Mouse (Mus musculus): ENCODE results near the gene Itgb6. TPM values are rescaled to one million over a fixed set of nuclear protein-coding genes. Genes with fewer than 3 reads are reported as not detected.

The Itgb6 gene
- polyA plus RNA-seq, 1 experiment from 2014 or later: 10.0 TPM

DNA sequence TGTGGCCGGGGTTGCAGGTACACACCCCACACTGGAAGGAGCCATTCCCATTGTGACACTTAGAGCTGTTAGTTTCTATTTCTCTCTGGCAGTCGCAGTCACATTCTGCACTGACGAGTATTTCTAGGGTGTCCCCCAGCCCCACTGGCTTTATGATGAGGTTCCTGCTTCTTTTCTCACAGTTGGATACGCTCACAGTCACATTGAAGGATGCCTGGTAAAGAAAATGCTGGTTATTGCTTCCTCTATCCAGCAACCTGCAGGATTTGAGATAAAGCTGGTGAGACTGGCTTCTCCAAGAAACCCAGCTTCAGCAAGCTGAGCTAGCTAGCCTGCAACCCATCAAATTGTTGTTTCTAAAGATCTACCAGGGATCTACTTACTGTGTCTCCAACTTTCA lies 94.5 kb downstream of the Itgb6 start:
- no peak overlapping the region for H3K27ac ChIP-seq (ENCODE audit: low read length)
- H3K27me3 ChIP-seq (ENCODE audit: control insufficient read depth, insufficient read depth, low read depth, low read length): no peaks in the 10 kb centered on the region
- H3K4me2 ChIP-seq (ENCODE audit: low read depth, low read length): no peak overlapping the region
- no peaks in the 10 kb centered on the region for H3K36me3 ChIP-seq (ENCODE audit: control insufficient read depth, insufficient read depth, low read length)
- no peak overlapping the region for H3K9ac ChIP-seq (ENCODE audit: low read length)
- 79% methylated on average over 4 of the region's 4 CpGs for WGBS
- ATAC-seq (ENCODE audit: low read depth): no peak
- H3K4me1 ChIP-seq (replicated peaks; ENCODE audit: control insufficient read depth, insufficient read depth, low read length): no peaks in the 10 kb centered on the region
- H3K4me3 ChIP-seq (ENCODE audit: low read length): no peak overlapping the region
- H3K9me3 ChIP-seq (ENCODE audit: control insufficient read depth, low read length): no peaks in the 10 kb centered on the region

DNA sequence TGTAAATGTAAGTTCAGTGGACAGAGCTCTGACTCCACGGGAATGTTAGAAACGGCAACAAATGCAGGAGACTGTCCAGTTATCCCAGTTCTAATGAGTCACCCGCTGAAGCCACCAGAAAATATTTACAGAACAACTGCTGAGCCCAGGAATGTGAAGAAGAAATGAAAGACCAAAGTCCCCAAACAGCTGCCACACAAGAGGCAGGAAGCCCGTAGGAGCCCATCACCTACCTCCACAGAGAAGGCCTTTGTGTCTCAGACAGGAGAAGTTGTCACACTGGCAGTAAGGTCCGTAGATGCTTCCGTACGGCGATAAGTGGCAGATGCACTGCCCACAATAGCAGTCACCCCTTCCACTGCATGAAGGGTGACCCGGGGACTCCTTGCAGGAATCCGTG lies 94.9 kb downstream of the Itgb6 start:
- no peak for ATAC-seq (ENCODE audit: low read depth)
- Histone ChIP-seq H3K27me3 (ENCODE audit: control insufficient read depth, insufficient read depth, low read depth, low read length) (no peaks in the 10 kb centered on the region), H3K4me1 (replicated peaks; ENCODE audit: control insufficient read depth, insufficient read depth, low read length) (no peaks in the 10 kb centered on the region), H3K4me2 (ENCODE audit: low read depth, low read length) (no peak overlapping the region), H3K36me3 (ENCODE audit: control insufficient read depth, insufficient read depth, low read length) (no peaks in the 10 kb centered on the region), H3K9me3 (ENCODE audit: control insufficient read depth, low read length) (no peaks in the 10 kb centered on the region), H3K4me3 (ENCODE audit: low read length) (no peak overlapping the region), H3K27ac (ENCODE audit: low read length) (no peak overlapping the region), H3K9ac (ENCODE audit: low read length) (no peak overlapping the region)
- 58% methylated on average over 10 of the region's 10 CpGs for WGBS

DNA sequence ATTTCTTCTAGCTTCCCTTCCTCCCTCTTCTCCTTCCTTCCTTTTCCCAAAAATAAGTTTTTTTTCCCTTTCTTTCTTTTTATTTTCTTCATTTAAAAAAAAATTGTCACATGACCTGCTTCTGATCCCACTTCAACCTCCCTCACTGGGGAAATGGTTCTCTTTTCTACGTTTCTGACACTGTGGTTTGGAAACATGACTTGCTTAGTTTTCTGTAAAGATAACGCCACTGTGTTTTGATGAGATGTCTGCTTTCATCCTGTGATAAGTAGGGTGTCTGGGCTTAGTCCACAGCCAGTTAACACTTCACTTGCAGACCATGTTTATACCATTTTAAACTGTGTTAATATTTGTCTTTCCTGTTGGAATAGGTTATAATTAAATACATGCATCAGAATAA lies 96.7 kb downstream of the Itgb6 start:
- no peaks in the 10 kb centered on the region for H3K27me3 ChIP-seq (ENCODE audit: control insufficient read depth, insufficient read depth, low read depth, low read length)
- H3K4me3 ChIP-seq (ENCODE audit: low read length): no peak overlapping the region
- no peaks in the 10 kb centered on the region for H3K4me1 ChIP-seq (replicated peaks; ENCODE audit: control insufficient read depth, insufficient read depth, low read length)
- no peak for ATAC-seq (ENCODE audit: low read depth)
- no peak overlapping the region for H3K27ac ChIP-seq (ENCODE audit: low read length)
- H3K36me3 ChIP-seq (ENCODE audit: control insufficient read depth, insufficient read depth, low read length): no peaks in the 10 kb centered on the region
- H3K9me3 ChIP-seq (ENCODE audit: control insufficient read depth, low read length): no peaks in the 10 kb centered on the region
- no peak overlapping the region for H3K4me2 ChIP-seq (ENCODE audit: low read depth, low read length)
- 21% methylated on average over 2 of the region's 2 CpGs for WGBS
- no peak overlapping the region for H3K9ac ChIP-seq (ENCODE audit: low read length)

DNA sequence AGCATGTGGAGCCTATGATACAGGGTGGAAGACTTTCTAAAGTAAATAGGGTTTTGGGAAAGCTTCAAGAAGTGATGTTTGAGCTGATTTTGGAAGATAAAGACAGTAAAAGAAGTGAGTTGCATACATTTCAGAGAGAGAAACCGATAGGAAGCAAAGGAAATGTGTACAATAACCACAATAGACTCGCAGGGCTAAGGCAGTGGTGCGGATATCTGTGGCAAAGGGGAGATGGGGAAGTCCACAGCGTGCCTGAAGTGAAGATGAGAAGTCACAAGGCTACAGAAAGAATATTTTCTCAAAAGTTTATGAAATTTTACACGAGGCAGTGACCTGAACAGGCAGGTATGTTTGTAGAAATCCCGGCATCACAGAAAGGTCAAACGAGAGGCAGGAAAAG lies 100.3 kb downstream of the Itgb6 start:
- no peak for ATAC-seq (ENCODE audit: low read depth)
- Histone ChIP-seq H3K9me3 (ENCODE audit: control insufficient read depth, low read length) (no peaks in the 10 kb centered on the region), H3K9ac (ENCODE audit: low read length) (no peak overlapping the region), H3K4me3 (ENCODE audit: low read length) (no peak overlapping the region), H3K27me3 (ENCODE audit: control insufficient read depth, insufficient read depth, low read depth, low read length) (no peaks in the 10 kb centered on the region), H3K36me3 (ENCODE audit: control insufficient read depth, insufficient read depth, low read length) (no peaks in the 10 kb centered on the region), H3K4me1 (replicated peaks; ENCODE audit: control insufficient read depth, insufficient read depth, low read length) (no peaks in the 10 kb centered on the region), H3K27ac (ENCODE audit: low read length) (no peak overlapping the region), H3K4me2 (ENCODE audit: low read depth, low read length) (no peak overlapping the region)
- WGBS: 62% methylated on average over 7 of the region's 7 CpGs

DNA sequence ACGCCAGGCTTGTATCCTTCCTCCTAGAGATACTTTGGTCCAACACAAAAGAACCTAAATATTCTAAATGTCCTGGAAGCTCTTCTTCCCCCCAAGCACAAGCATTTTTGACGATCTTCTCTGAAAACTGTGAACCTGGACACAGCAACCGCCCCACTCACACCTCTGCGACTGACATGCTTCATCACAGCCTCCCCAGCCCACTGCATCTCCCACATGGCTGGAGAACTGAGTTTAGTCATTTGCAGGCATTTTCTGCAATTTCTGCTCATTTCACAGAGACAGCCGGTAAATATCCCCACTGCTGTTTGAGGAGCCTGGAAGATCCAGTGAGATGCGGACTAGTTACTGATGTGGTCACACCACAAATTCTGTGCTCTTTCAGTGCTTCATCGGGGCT lies 107.7 kb downstream of the Itgb6 start:
- WGBS: 85% methylated on average over 7 of the region's 7 CpGs

DNA sequence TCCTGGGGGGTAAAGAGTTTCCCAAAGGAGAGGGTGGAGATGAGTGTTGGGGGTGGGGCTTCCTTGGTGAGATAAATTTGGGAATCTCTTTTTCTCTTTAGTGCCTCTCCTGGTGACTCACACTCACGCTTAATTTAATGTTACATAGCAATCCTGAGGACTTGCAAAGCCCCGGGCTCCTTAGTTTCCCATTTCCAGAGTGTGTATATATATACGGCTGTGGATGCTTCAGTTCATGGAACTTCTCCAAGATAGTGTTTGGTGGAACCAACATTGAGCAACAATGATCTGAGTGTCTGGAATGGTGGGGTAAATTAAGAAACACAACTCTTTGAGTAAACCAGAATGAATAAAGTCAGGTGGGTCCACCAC lies 108.6 kb downstream of the Itgb6 start:
- H3K36me3 ChIP-seq (ENCODE audit: control insufficient read depth, insufficient read depth, low read length): no peaks in the 10 kb centered on the region
- no peak overlapping the region for H3K4me3 ChIP-seq (ENCODE audit: low read length)
- ATAC-seq (ENCODE audit: low read depth): no peak
- WGBS: 50% methylated on average over 3 of the region's 3 CpGs
- no peak overlapping the region for H3K27ac ChIP-seq (ENCODE audit: low read length)
- no peaks in the 10 kb centered on the region for H3K4me1 ChIP-seq (replicated peaks; ENCODE audit: control insufficient read depth, insufficient read depth, low read length)
- no peaks in the 10 kb centered on the region for H3K27me3 ChIP-seq (ENCODE audit: control insufficient read depth, insufficient read depth, low read depth, low read length)
- H3K9me3 ChIP-seq (ENCODE audit: control insufficient read depth, low read length): no peaks in the 10 kb centered on the region
- H3K9ac ChIP-seq (ENCODE audit: low read length): no peak overlapping the region
- H3K4me2 ChIP-seq (ENCODE audit: low read depth, low read length): no peak overlapping the region

More for the DNA sequence above, 107.7 kb downstream of the Itgb6 start:
- Histone ChIP-seq H3K27ac (ENCODE audit: low read length) (no peak overlapping the region), H3K4me1 (replicated peaks; ENCODE audit: control insufficient read depth, insufficient read depth, low read length) (no peaks in the 10 kb centered on the region), H3K9me3 (ENCODE audit: control insufficient read depth, low read length) (no peaks in the 10 kb centered on the region), H3K9ac (ENCODE audit: low read length) (no peak overlapping the region), H3K4me3 (ENCODE audit: low read length) (no peak overlapping the region), H3K36me3 (ENCODE audit: control insufficient read depth, insufficient read depth, low read length) (no peaks in the 10 kb centered on the region), H3K4me2 (ENCODE audit: low read depth, low read length) (no peak overlapping the region), H3K27me3 (ENCODE audit: control insufficient read depth, insufficient read depth, low read depth, low read length) (no peaks in the 10 kb centered on the region)
- ATAC-seq (ENCODE audit: low read depth): no peak

- Histone ChIP-seq H3K4me2 (ENCODE audit: low read depth, low read length) (no peak overlapping the region), H3K9me3 (ENCODE audit: control insufficient read depth, low read length) (no peaks in the 10 kb centered on the region), H3K27ac (ENCODE audit: low read length) (no peak overlapping the region), H3K4me1 (replicated peaks; ENCODE audit: control insufficient read depth, insufficient read depth, low read length) (no peaks in the 10 kb centered on the region), H3K4me3 (ENCODE audit: low read length) (no peak overlapping the region), H3K9ac (ENCODE audit: low read length) (no peak overlapping the region), H3K36me3 (ENCODE audit: control insufficient read depth, insufficient read depth, low read length) (no peaks in the 10 kb centered on the region), H3K27me3 (ENCODE audit: control insufficient read depth, insufficient read depth, low read depth, low read length) (no peaks in the 10 kb centered on the region)
- 91% methylated on average over 15 of the region's 15 CpGs for WGBS
- ATAC-seq (ENCODE audit: low read depth): no peak
Measured at GRCm38 (mm10) chr2:60612906-60613856, 109.3 kb downstream of the Itgb6 start.

GRCm38 (mm10) chr2:60611622-60612021 lies 110.8 kb downstream of the Itgb6 start:
- 67% methylated on average over 3 of the region's 3 CpGs for WGBS
- Histone ChIP-seq H3K27me3 (ENCODE audit: control insufficient read depth, insufficient read depth, low read depth, low read length) (no peaks in the 10 kb centered on the region), H3K36me3 (ENCODE audit: control insufficient read depth, insufficient read depth, low read length) (no peaks in the 10 kb centered on the region), H3K27ac (ENCODE audit: low read length) (no peak overlapping the region), H3K4me1 (replicated peaks; ENCODE audit: control insufficient read depth, insufficient read depth, low read length) (no peaks in the 10 kb centered on the region), H3K9ac (ENCODE audit: low read length) (no peak overlapping the region), H3K4me3 (ENCODE audit: low read length) (no peak overlapping the region), H3K9me3 (ENCODE audit: control insufficient read depth, low read length) (no peaks in the 10 kb centered on the region), H3K4me2 (ENCODE audit: low read depth, low read length) (no peak overlapping the region)
- no peak for ATAC-seq (ENCODE audit: low read depth)

GRCm38 (mm10) chr2:60609436-60610199 lies 112.8 kb downstream of the Itgb6 start:
- 61% methylated on average over 8 of the region's 8 CpGs for WGBS

More at GRCm38 (mm10) chr2:60609436-60610199, 112.8 kb downstream of the Itgb6 start:
- Histone ChIP-seq H3K27me3 (ENCODE audit: control insufficient read depth, insufficient read depth, low read depth, low read length) (no peaks in the 10 kb centered on the region), H3K4me1 (replicated peaks; ENCODE audit: control insufficient read depth, insufficient read depth, low read length) (no peaks in the 10 kb centered on the region), H3K27ac (ENCODE audit: low read length) (no peak overlapping the region), H3K4me3 (ENCODE audit: low read length) (no peak overlapping the region), H3K36me3 (ENCODE audit: control insufficient read depth, insufficient read depth, low read length) (no peaks in the 10 kb centered on the region), H3K9me3 (ENCODE audit: control insufficient read depth, low read length) (no peaks in the 10 kb centered on the region), H3K4me2 (ENCODE audit: low read depth, low read length) (no peak overlapping the region), H3K9ac (ENCODE audit: low read length) (no peak overlapping the region)
- no peak for ATAC-seq (ENCODE audit: low read depth)

Data from lung, embryonic 16.5 days (tissue).